Mouse (Mus musculus): ENCODE measurements around the gene Nin. TPM values are rescaled to one million over a fixed set of nuclear protein-coding genes. Genes with fewer than 3 reads are reported as not detected.
A peak's percentile ranks its signal among the peaks of the same experiment; 100 is the strongest.

Gene Nin
- total RNA-seq, 2 experiments from 2014 or later: 29.5 to 38.3 TPM

GRCm38 (mm10) chr12:70011681-70012080 is 101.8 kb downstream of the Nin start:
- no peak for DNase-seq

- no peak for DNase-seq
Measured at GRCm38 (mm10) chr12:70010356-70010755, 103.2 kb downstream of the Nin start.

GRCm38 (mm10) chr12:70005103-70005502 is 108.4 kb downstream of the Nin start:
- DNase-seq: no peak

DNA sequence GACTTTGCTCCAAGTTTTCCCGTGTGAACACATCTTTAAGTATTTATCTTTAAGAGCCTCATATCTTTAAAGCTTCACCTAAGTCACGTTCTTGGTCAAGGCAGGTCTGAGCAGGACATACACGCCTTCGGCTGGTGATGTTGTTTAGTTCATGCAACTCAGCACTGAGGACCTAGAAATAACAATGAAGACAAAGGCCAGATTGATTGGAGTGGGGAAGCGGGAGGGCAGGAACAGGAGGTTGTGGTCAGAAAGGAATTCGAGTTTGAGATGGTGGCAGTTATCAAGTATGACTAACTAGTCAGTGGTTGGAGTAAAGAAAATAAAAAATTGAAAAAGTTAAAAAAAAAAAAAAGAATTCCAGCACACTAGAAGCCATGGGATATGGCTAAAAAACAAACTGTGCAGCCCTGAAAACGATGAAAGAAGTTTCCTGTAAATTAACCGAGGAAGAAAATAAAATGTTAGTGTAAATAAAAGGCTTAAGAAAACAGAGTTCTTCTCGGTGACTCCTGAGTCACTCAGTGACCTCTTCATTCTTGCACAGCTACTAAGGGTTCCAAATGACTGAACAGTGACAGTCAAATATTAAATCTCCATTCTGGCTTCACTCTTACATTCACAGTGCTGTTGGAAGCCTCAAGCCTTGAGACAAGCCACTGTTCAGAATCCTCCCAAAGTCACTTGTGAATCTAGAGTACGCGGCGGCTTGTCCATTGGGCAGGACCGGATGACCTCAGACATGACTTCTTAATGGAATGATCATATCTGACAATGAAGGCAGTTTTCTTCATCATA is 115.1 kb downstream of the Nin start:
- no peak for DNase-seq

- no peak for DNase-seq
Measured at GRCm38 (mm10) chr12:69995382-69995781, 118.1 kb downstream of the Nin start.

DNA sequence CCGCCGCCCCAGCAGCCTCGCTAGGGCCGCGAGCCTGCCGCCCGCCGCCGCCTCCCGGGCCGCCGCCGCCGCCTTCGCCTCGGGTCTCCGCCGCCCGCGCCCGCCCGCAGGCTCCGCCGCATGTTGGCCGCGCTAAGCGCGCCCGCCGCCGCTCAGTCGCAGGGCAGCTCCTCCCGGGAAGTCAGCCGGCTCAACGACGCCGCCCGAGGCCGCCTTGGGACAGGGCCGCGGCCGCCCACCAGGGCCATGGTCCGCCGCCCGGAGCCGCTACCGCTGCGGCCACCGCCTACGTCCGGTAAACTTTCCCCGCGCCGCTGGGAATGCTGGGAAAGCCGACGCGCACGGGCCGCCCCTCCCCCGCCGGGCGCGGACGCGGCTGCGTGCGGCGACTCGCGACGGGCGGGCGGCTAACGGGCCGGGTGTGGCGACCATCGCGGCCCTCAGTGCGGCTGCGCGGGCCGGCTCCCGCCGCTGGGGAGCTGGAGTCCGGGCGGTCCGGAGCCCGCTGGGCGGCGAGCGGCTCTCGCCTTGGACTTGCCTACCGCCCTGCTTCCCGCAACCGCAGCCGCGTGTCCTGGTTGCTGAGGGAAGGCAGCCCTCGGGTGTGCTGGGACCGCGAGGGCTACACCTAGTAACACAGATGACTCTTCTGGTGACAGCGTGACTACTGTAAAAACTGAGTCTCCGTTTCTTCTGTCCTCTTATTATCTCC is 126.6 kb downstream of the Nin start, which contains the start of gene Sav1:
Gene Sav1, minus strand, starts transcription at position 217 of the 712 bp plus-strand sequence.
- peak; percentile 94 for DNase-seq

GRCm38 (mm10) chr12:69986241-69986762 is 127.2 kb downstream of the Nin start:
- peak; percentile 56 for DNase-seq

DNA sequence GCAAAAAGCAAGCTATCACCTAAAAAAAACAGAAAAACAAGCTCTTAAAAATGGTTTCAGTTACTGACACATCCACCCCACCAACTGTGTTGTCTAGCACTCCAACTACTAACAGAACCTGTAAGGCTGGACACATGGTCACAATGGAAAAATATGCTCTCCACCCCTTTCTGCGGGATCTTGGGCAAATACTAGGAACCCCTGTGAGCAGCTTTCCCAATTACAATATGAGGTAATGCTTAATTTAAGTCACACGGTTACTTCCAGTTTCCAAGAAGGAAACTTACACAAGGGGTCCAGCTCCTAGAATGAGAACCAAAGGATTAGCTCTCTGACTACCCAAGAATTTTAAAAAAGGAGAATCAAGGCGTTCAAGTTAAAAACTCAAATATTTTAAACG is 128.0 kb downstream of the Nin start:
- DNase-seq: no peak

GRCm38 (mm10) chr12:69982874-69983273 is 130.6 kb downstream of the Nin start:
- no peak for DNase-seq

DNA sequence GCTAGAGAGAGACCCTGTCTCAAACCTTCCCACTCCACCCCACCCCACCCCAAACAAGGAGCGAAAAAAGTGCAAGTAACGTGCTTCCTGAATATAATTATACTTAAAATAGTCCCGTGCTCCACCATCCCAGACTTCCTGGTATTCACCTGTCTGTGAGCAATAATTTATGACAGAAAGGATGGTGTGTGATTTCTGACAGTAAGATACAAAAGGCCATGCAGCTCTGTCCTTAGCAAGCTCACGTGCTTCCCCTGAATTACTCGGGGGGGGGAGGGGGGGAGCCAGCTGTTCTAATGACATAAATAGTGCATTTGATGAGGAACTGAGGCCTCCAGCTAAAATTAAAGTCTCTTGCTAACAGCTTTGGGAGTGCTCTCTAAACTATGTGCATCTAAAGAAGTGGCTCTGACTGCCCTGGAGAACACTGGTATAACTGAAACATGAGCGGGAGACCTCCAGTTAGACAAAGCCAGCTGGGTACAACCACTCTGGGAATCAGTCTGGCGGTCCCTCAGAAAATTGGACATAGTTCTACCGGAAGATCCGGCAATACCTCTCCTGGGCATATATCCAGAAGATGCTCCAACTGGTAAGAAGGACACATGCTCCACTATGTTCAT is 136.0 kb downstream of the Nin start:
- DNase-seq: no peak

GRCm38 (mm10) chr12:69976688-69977087 is 136.8 kb downstream of the Nin start:
- no peak for DNase-seq

DNA sequence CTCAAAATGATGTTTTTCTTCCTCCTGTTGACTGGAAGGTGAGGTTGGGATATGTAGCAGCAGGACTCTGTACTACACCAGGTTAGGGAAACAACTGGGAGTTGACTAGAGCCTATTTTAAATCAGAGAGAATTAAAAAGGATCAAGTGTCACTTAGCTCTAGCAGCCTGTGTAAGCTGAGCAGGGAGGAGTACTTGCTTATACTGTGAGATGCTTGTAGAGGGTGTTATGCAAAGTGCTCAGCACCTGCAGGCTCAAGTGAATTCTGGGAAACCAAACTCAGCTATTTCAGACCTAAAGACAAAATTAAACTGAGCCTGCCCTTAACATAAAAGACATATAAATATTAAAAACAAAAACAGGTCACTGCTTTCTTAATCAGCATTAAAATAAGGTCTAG is 139.9 kb downstream of the Nin start:
- DNase-seq: no peak

- DNase-seq: no peak
Measured at GRCm38 (mm10) chr12:69968154-69968553, 145.4 kb downstream of the Nin start.

- no peak for DNase-seq
Measured at GRCm38 (mm10) chr12:69967112-69967511, 146.4 kb downstream of the Nin start.

DNA sequence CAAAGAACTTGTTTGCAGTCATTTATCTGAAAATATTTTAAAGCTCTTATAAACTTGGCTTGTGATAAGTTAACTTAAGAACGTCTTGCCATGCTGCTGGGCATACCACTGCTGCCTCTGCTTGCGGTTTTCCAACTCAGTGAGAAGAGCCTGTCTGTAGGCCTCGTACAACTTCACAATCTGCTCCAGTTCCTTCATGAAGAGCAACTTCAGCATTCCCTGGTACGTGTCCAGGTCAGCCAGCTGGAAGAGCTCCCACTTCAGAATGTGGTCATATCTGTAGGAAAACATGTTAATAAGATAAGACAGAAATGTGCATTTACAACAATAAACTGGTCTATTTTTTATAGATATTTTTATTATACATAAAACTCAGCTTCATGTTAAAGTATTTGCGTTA is 147.4 kb downstream of the Nin start:
- DNase-seq: peak; percentile 33

DNA sequence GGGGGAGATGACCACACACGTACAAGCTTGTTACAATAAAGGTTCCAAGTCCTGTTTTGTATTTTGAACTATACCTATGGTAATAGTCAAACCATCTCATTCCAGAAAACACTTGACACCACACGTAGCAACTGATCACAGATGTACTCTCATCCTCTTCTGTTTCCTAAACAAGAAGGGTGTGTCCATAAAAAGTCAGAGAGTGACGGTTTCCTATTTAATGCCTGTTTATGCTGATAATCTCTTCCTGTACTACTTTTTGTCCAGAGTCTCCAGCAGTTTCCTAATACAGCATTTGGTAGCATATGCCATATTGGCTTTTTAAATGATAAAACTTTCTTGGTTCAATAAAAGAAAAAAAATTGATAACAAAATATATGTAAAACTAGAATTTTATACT is 147.9 kb downstream of the Nin start:
- DNase-seq: no peak

DNA sequence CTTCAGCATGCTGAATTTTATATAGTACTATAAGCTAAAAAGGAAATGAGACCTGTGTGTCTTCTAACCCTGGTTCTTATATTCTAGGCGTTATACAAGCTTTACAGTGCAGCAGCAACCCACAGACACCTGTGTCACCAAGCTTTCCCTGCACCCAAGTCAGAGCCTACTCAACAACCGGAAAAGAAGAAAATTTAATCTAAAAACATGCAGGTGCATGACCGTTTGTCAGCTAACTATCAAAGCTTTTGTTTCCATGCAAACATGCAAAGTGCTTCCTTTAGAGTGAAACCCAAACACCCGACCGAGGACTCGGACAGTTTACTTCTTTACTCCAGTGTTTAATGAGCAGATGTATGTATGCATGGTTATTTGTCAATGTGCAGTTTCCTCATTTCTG is 150.4 kb downstream of the Nin start:
- DNase-seq: no peak

DNA sequence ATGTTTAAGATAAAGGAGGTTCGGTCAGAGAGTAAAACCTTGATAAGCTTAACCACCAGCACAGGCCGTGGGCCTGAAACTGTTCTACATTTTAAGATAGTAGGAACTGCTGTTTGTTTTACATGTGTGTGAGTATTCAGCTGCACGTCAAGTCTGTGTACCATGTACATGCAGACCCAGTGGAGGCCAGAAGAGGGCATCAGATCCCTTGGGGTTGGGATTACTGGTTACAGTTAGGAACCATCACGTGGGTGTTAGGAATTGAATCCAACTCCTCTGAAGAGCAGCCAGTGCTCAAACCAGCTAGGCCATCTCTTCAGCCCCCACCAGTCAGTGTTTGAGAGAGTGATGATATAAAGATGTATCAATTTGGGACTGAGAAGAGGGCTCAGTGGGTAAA is 151.0 kb downstream of the Nin start:
- peak; percentile 78 for DNase-seq

Other genes with a start within 250 kb of the Nin start
- gene Atl1, start 221.1 kb downstream of the Nin start, total RNA-seq (2021): 10 to 100 TPM in 1 of 2 experiments, 1 to 10 TPM in 1; 8.8 to 14.3 TPM
- gene Map4k5, start 220.5 kb downstream of the Nin start, total RNA-seq (2021): 10 to 100 TPM; 31.3 to 39.8 TPM
- gene Sav1, start 126.7 kb downstream of the Nin start, total RNA-seq (2021): 10 to 100 TPM; 44.2 to 52.3 TPM
- gene Abhd12b, start 40.4 kb upstream of the Nin start, total RNA-seq (2021): not detected
- 10 to 100 TPM; 48.7 to 82.7 TPM for gene Pygl, start 117.8 kb upstream of the Nin start, total RNA-seq (2021)
- gene Trim9, start 233.9 kb upstream of the Nin start, total RNA-seq (2021): 1 to 10 TPM; 2.7 to 3.8 TPM